Mouse (Mus musculus): ENCODE data around the gene Rasal3.

- no peak for TF ChIP-seq GATA1 (IDR thresholded peaks at IDR 0.05; ENCODE audit: borderline replicate concordance, low read length)
- no peak for TF ChIP-seq FLI1 (IDR thresholded peaks at IDR 0.05; ENCODE audit: low read length)
These were observed 14.8 kb downstream of the Rasal3 start for GRCm38 (mm10) chr17:32388370-32389100.
